Comparison of ENCODE assay signal across 8 mouse cellular contexts in the genomic region with DNA sequence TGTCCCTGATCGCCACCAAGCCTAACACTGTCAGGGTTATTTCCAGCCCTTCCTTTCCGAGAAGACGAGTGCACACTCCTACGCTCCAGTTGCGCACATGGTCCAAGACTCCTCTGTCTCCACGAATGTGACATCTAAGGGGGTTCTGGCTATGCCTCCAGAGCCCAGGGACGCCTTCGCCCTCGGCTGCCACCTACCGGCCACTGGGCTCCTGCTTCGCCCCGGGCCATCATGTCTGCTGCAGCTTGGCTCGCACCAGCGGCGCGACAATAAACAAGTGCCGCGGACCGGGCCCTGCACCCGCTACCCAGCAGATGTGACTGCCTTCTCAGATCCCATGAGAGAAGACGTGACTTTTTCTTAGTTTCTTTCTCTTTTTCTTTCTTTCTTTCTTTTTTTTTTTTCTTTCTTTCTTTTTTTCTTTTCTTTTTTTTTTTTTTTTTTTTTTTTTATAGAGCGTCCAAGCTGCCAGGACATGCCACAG. TPM values are rescaled to one million over a fixed set of nuclear protein-coding genes. Genes with fewer than 3 reads are reported as not detected.
DNase-seq lines count a peak whose midpoint lies in the region; ATAC-seq and TF ChIP-seq lines count a peak whose summit lies in the region.

A gene (plus strand): TSS at position 434 of the 484 bp plus-strand sequence.

- POLR2A ChIA-PET in Patski (lab: Charles Lee), result no interaction called here

- no peak for TF ChIP-seq EP300 in liver, embryonic 14.5 days (IDR thresholded peaks at IDR 0.05; ENCODE audit: low read depth)

- CTCF ChIA-PET in Patski (lab: Charles Lee), result interaction anchor here (0.7 kb wide), 1 partner anchor 20 kb away, joined by 3 read pairs; no protein-coding TSS in a partner anchor

- H3K4me2 ChIP-seq in liver, embryonic 14.5 days (ENCODE audit: low read depth), result peak within 1 kb of the TSS; percentile 62
- peak within 1 kb of the TSS; percentile 70 for H3K4me2 ChIP-seq in neural tube, embryonic 13.5 days

- in situ Hi-C loops in Patski (cut with MboI; ENCODE audit: low pct_unique_long_range_greater_than_20kb), result no loop called here

- no peaks in the 10 kb centered on the region for H3K4me1 ChIP-seq in liver, embryonic 14.5 days (replicated peaks; ENCODE audit: control insufficient read depth in 2 of 2, insufficient read depth in 2 of 2, low read length in 1 of 2)
- H3K4me1 ChIP-seq in neural tube, embryonic 13.5 days (replicated peaks), result peaks cover 15% of the 10 kb centered on the region

- peak within 1 kb of the TSS; percentile 36 to 47 for H3K4me3 ChIP-seq in liver, embryonic 14.5 days (ENCODE audit: insufficient read depth in 1 of 2, low read depth in 2 of 2, low read length in 2 of 2)
- H3K4me3 ChIP-seq in neural tube, embryonic 13.5 days, result peak within 1 kb of the TSS; percentile 86

- H3K9me3 ChIP-seq in liver, embryonic 14.5 days (ENCODE audit: control insufficient read depth, low read length), result no peaks in the 10 kb centered on the region
- H3K9me3 ChIP-seq in neural tube, embryonic 13.5 days, result no peaks in the 10 kb centered on the region

- no peak within 1 kb of the TSS for H3K27ac ChIP-seq in liver, embryonic 14.5 days
- peak within 1 kb of the TSS; percentile 98 for H3K27ac ChIP-seq in neural tube, embryonic 13.5 days (replicated peaks)

- intact Hi-C loops in heart, postnatal 36 days (cut with DNase I), result loop anchor here (5.0 kb wide), 1 partner anchor 527 kb away; no protein-coding TSS in a partner anchor

- under 1% methylated on average over 22 of the region's 22 CpGs for WGBS in liver, embryonic 14.5 days (ENCODE audit: insufficient replicate concordance)
- WGBS in neural tube, embryonic 13.5 days, result under 1% methylated on average over 22 of the region's 22 CpGs

- ATAC-seq in Patski, result peak; percentile 77
- ATAC-seq in frontal cortex, adult (ENCODE audit: low TSS enrichment), result peak; percentile 73
- peak; percentile 56; the same call in 1 of the 2 replicates for ATAC-seq in liver, embryonic 14.5 days (ENCODE audit: insufficient read depth)
- ATAC-seq in neural tube, embryonic 13.5 days (ENCODE audit: low read depth), result peak; percentile 56

- TF ChIP-seq CTCF in Patski (IDR thresholded peaks at IDR 0.05), result no peak
- TF ChIP-seq CTCF in liver, embryonic 14.5 days (IDR thresholded peaks at IDR 0.05; ENCODE audit: low read depth), result peak; percentile 82

- no peaks in the 10 kb centered on the region for H3K36me3 ChIP-seq in liver, embryonic 14.5 days (replicated peaks; ENCODE audit: control insufficient read depth, insufficient read depth, low read depth)
- H3K36me3 ChIP-seq in neural tube, embryonic 13.5 days, result no peaks in the 10 kb centered on the region

- DNase-seq in Patski (ENCODE audit: low read depth, low spot score), result peak; percentile 0
- peak; percentile 91 for DNase-seq in cerebellum, adult 9-11 months
- DNase-seq in heart, postnatal 36 days, result peak; percentile 70 to 75
- peak; percentile 93 for DNase-seq in layer of hippocampus, adult 11-12 months (ENCODE audit: low spot score)
- peak in 2 of 3 experiments; percentile 10 to 16 for DNase-seq in liver, embryonic 14.5 days (ENCODE audit: low read depth in 3 of 3, low spot score in 3 of 3)
- DNase-seq in thymus, postnatal 14 days, result peak; percentile 30

- no peak within 1 kb of the TSS for H3K9ac ChIP-seq in liver, embryonic 14.5 days (replicated peaks)
- H3K9ac ChIP-seq in neural tube, embryonic 13.5 days, result peak within 1 kb of the TSS; percentile 95

- peaks cover 50% of the 10 kb centered on the region for H3K27me3 ChIP-seq in Patski
- H3K27me3 ChIP-seq in liver, embryonic 14.5 days (ENCODE audit: control insufficient read depth, insufficient read depth, low read length), result peaks cover 44% of the 10 kb centered on the region
- H3K27me3 ChIP-seq in neural tube, embryonic 13.5 days, result peaks cover under 1% of the 10 kb centered on the region; the same call in 1 of the 2 replicates

RNA-seq across cellular contexts. Expression of the gene that starts here (rescaled TPM):
- polyA plus RNA-seq in Patski (2021), result not detected
- under 1 TPM in 1 of 2 experiments, not detected in 1; 0.05 TPM for total RNA-seq in heart, postnatal 36 days (2021)
- 0.02 TPM in 2 replicates for polyA plus RNA-seq in liver, embryonic 14.5 days (2012; rRNA removed)
- not detected in 2 replicates for polyA plus RNA-seq in liver, embryonic 14.5 days (2014; fragmentation: Nextera tagmentation; extraction: Ambion mirVana)
- 26.6 TPM in 2 replicates for polyA plus RNA-seq in neural tube, embryonic 13.5 days (2015; fragmentation: Nextera tagmentation; extraction: Ambion mirVana)

Comparison
In these comparisons a context has a peak if more than half of its experiments do, and no peak if none do; other contexts are left out.
1. RNA of the gene that starts here (polyA plus RNA-seq): 26.6 TPM in neural tube, embryonic 13.5 days; 0.02 TPM in liver, embryonic 14.5 days and not detected in Patski (single experiment); every median in the first group is over 10 times any median in the second.
2. Peak in DNase-seq and ATAC-seq in Patski; RNA of the gene not detected or under 1 TPM.
3. Peak in DNase-seq in heart, postnatal 36 days; RNA of the gene not detected or under 1 TPM.
4. Peak in DNase-seq, ATAC-seq, H3K4me3 ChIP-seq and H3K4me2 ChIP-seq in liver, embryonic 14.5 days; RNA of the gene not detected or under 1 TPM.
5. DNase-seq: peak in every context shown above with its lines; median percentile 93 in layer of hippocampus, adult 11-12 months; 91 in cerebellum, adult 9-11 months; 72 in heart, postnatal 36 days; 30 in thymus, postnatal 14 days; 13 in liver, embryonic 14.5 days; 0 in Patski.
6. Peak in every context shown above with its lines, with median percentiles within 50 percentile points of each other: ATAC-seq.